Mouse (Mus musculus) heart, embryonic 14.5 days (tissue): Measurements from ENCODE around the gene Wdr66. TPM values are rescaled to one million over a fixed set of nuclear protein-coding genes. Genes with fewer than 3 reads are reported as not detected.

Experiments
- ATAC-seq: fragments of 200-750 bp; cut with Nextera tagmentation; 2 replicates; pipeline ENCODE4 v1.8.0; 2017; ENCODE audit warnings: low read depth, moderate TSS enrichment; ENCODE audit not compliant: insufficient number of reproducible peaks, insufficient read depth, low FRiP score
- H3K27ac ChIP-seq, 2 experiments: fragments of 200-500 bp in 1 of 2; fragments of 300-500 bp in 1 of 2; sonication (generic) in 1 of 2; replicated peaks in 1 of 2; 2 replicates each; pipeline ENCODE4 v1.5.1; 2012 to 2014; ENCODE audit warnings: low read depth in 2 of 2, low read length in 2 of 2, control low read depth in 1 of 2, mild to moderate bottlenecking in 1 of 2, mixed read lengths in 1 of 2; ENCODE audit not compliant: control insufficient read depth in 1 of 2, insufficient read depth in 1 of 2
- H3K27me3 ChIP-seq: fragments of 300-500 bp; sonication (generic); 2 replicates; pipeline ENCODE4 v1.6.1; 2014; ENCODE audit warnings: mild to moderate bottlenecking, low read length, control low read depth; ENCODE audit not compliant: control insufficient read depth, insufficient read depth
- H3K36me3 ChIP-seq: fragments of 300-500 bp; sonication (generic); 2 replicates; pipeline ENCODE4 v1.6.1; 2014; ENCODE audit warnings: mild to moderate bottlenecking, control low read depth, low read length, mixed read lengths; ENCODE audit not compliant: control insufficient read depth, insufficient read depth
- H3K4me1 ChIP-seq, 2 experiments: fragments of 200-500 bp in 1 of 2; fragments of 300-500 bp in 1 of 2; sonication (generic) in 1 of 2; 2 replicates each; pipeline ENCODE4 v1.6.1; 2012 to 2014; ENCODE audit warnings: low read length in 2 of 2, control low read depth in 1 of 2, mixed read lengths in 1 of 2; ENCODE audit not compliant: control insufficient read depth in 2 of 2, insufficient read depth in 2 of 2
- H3K4me2 ChIP-seq: fragments of 300-500 bp; sonication (generic); 2 replicates; pipeline ENCODE4 v1.6.1; 2014; ENCODE audit warnings: mild to moderate bottlenecking, low read length
- H3K4me3 ChIP-seq, 2 experiments: fragments of 200-500 bp in 1 of 2; fragments of 300-500 bp in 1 of 2; sonication (generic) in 1 of 2; 2 replicates each; pipeline ENCODE4 v1.5.1; 2012 to 2014; ENCODE audit warnings: low read length in 2 of 2, mild to moderate bottlenecking in 2 of 2, control low read depth in 1 of 2, low read depth in 1 of 2, moderate library complexity in 1 of 2; ENCODE audit not compliant: control insufficient read depth in 1 of 2, insufficient read depth in 1 of 2
- H3K9ac ChIP-seq: fragments of 300-500 bp; sonication (generic); 2 replicates; pipeline ENCODE4 v1.6.1; 2014; ENCODE audit warnings: mild to moderate bottlenecking, low read length
- H3K9me3 ChIP-seq: fragments of 300-500 bp; sonication (generic); 2 replicates; pipeline ENCODE4 v1.6.1; 2016; ENCODE audit warnings: low read length, control low read depth; ENCODE audit not compliant: control insufficient read depth
- WGBS: fragments of 180-500 bp; shearing (Covaris S2); extraction: QIAGEN DNeasy Blood & Tissue Kit; methylation state at CpG from one replicate; pipeline ENCODE4 v1.1.7; 2014; 5-methylcytosine and 5-hydroxymethylcytosine counted together
- polyA plus RNA-seq: library from polyadenylated mRNA; unstranded; fragments of >200 nt; fragmentation: Nextera tagmentation; extraction: Ambion mirVana; gene quantifications from 2 replicates; pipeline ENCODE4 v1.2.1, GENCODE M21; 2014

Wdr66 gene
- polyA plus RNA-seq, 1 experiment from 2014 or later, result 2.0 TPM

DNA sequence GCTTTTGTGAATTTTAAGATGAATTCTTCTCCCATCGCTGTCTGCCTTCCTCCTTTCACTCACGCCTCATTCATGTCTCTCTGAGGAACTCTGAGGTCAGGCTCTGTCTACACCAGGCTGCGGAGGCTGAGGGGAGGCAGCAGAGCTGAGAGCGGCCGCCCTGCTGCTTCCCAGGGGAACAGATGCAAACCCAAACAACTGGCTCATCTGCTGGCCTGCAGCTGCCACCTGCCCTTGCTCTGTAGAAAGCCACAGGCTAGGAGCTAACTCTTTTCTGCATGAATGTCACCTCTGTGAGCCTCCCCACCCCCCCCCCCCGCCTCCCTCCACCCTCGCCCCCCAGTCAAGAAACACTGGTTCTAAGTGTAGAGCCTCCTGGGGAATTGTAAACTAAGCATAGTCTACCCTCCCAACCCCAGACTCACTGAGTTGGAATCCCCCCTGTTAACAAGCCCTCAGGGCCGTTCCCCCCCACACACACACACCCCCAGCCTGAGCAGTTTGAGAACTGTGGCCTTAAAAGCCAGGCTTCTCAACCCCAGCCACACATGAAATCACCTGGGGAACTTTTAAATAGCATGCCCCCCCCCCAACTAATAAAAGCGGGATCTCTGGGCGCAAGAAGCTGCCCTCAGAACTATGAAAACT is 63.4 kb downstream of the Wdr66 start:
- H3K9ac ChIP-seq, result no peak overlapping the region
- no peaks in the 10 kb centered on the region for H3K9me3 ChIP-seq
- H3K4me3 ChIP-seq, result no peak overlapping the region
- H3K27ac ChIP-seq, result no peak overlapping the region
- no peak for ATAC-seq
- peaks cover 16 to 22% of the 10 kb centered on the region in 2 experiments for H3K4me1 ChIP-seq
- WGBS, result 59% methylated on average over 8 of the region's 10 CpGs
- H3K27me3 ChIP-seq, result no peaks in the 10 kb centered on the region
- no peak overlapping the region for H3K4me2 ChIP-seq
- no peaks in the 10 kb centered on the region for H3K36me3 ChIP-seq

GRCm38 (mm10) chr5:123317992-123318391 is 66.1 kb downstream of the Wdr66 start:
- Histone ChIP-seq H3K4me3 (peak overlapping the region; percentile 28 to 29), H3K36me3 (no peaks in the 10 kb centered on the region), H3K27ac (no peak overlapping the region), H3K4me2 (peak overlapping the region; percentile 61), H3K9me3 (no peaks in the 10 kb centered on the region), H3K9ac (peak overlapping the region; percentile 69), H3K27me3 (no peaks in the 10 kb centered on the region), H3K4me1 (peaks cover 7 to 19% of the 10 kb centered on the region in 2 experiments; a peak in 3 of 4 replicates)
- WGBS, result 18% methylated on average over 6 of the region's 6 CpGs
- no peak for ATAC-seq

DNA sequence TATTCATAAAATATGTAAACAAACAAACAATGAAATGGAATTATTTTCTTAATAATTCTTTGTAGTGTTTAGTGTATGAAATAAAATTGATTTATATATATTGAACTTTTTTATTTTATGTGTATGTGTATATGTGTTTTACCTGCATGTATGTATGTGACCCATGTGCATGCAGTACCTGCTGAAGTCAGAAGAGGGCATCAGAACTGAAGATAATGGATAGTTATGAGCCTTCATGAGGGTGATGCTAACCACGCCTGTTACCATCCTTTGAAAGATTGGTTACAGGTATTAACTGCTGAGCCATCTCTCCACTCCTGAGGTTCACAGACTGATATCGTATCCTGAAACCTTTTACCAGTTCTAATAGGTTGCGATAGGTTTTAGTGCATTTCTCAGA is 68.2 kb downstream of the Wdr66 start:
- H3K27me3 ChIP-seq, result no peaks in the 10 kb centered on the region
- WGBS, result 97% methylated on average over 3 of the region's 3 CpGs
- no peaks in the 10 kb centered on the region for H3K9me3 ChIP-seq
- H3K36me3 ChIP-seq, result no peaks in the 10 kb centered on the region
- no peak overlapping the region for H3K9ac ChIP-seq
- no peak overlapping the region for H3K4me2 ChIP-seq
- ATAC-seq, result no peak
- H3K27ac ChIP-seq, result no peak overlapping the region
- H3K4me3 ChIP-seq, result no peak overlapping the region
- peaks cover 6 to 10% of the 10 kb centered on the region in 2 experiments; a peak in 3 of 4 replicates for H3K4me1 ChIP-seq

GRCm38 (mm10) chr5:123324242-123324641 is 72.3 kb downstream of the Wdr66 start:
- peaks cover 2 to 4% of the 10 kb centered on the region in 2 experiments; a peak in 1 of 4 replicates for H3K4me1 ChIP-seq
- no peak overlapping the region for H3K9ac ChIP-seq
- ATAC-seq, result no peak
- H3K27me3 ChIP-seq, result no peaks in the 10 kb centered on the region
- no peaks in the 10 kb centered on the region for H3K9me3 ChIP-seq
- no peak overlapping the region for H3K4me2 ChIP-seq
- no peaks in the 10 kb centered on the region for H3K36me3 ChIP-seq
- H3K27ac ChIP-seq, result no peak overlapping the region
- WGBS, result 44% methylated on average over 15 of the region's 15 CpGs
- no peak overlapping the region for H3K4me3 ChIP-seq

DNA sequence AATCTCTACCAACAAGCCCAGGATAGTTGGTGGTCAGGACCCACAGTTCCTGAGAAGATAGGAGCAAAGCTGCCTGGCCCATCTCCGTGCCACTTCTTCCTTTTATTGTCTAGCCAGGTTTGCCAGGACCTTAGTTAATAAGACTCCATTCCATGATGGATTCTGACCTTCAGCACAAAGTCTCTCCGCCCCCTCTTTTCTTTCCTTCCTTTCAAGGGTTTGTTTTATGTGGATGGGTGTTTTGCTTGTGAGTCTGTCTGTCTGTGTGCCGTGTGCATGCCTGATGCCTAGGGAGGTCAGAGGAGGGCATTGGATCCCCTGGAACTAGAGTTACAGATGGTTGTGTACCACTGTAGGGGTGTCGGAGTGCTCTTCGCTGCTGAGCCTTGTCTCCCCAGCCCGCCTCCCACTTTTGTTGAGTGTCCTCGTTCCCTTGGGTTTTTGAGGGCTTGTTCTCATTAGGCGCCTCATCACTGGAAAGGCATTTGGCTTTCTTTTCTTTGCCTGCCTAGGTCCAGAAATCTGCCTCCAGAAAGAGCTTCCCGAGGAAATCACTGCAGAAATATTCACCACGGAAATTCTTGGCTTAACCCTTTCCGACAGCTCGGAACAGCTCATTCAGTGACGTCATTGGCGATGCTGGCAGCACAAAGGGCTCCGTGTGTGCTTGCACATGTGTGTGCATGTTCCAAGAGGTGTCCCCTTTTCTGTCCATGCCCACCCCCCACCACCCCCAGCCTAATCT is 74.3 kb downstream of the Wdr66 start:
- Histone ChIP-seq H3K4me1 (peaks cover 2 to 4% of the 10 kb centered on the region in 2 experiments; a peak in 1 of 4 replicates), H3K27ac (peak overlapping the region; percentile 16 to 20; a peak in 1 of 4 replicates), H3K36me3 (no peaks in the 10 kb centered on the region), H3K27me3 (no peaks in the 10 kb centered on the region), H3K4me2 (no peak overlapping the region), H3K9me3 (no peaks in the 10 kb centered on the region), H3K4me3 (no peak overlapping the region), H3K9ac (no peak overlapping the region)
- ATAC-seq, result no peak
- WGBS, result 67% methylated on average over 15 of the region's 15 CpGs

- WGBS, result 68% methylated on average over 9 of the region's 9 CpGs
- peak overlapping the region; percentile 16 to 20; a peak in 1 of 4 replicates for H3K27ac ChIP-seq
- H3K36me3 ChIP-seq, result no peaks in the 10 kb centered on the region
- ATAC-seq, result no peak
- peaks cover 2 to 4% of the 10 kb centered on the region in 2 experiments; a peak in 1 of 4 replicates for H3K4me1 ChIP-seq
- no peaks in the 10 kb centered on the region for H3K27me3 ChIP-seq
- no peak overlapping the region for H3K9ac ChIP-seq
- no peak overlapping the region for H3K4me2 ChIP-seq
- no peaks in the 10 kb centered on the region for H3K9me3 ChIP-seq
- H3K4me3 ChIP-seq, result no peak overlapping the region
These were observed 74.8 kb downstream of the Wdr66 start for GRCm38 (mm10) chr5:123326751-123327148.

- WGBS, result 83% methylated on average over 8 of the region's 8 CpGs
These were observed 75.8 kb downstream of the Wdr66 start for GRCm38 (mm10) chr5:123327686-123328085.

More at GRCm38 (mm10) chr5:123327686-123328085, 75.8 kb downstream of the Wdr66 start:
- H3K27me3 ChIP-seq, result no peaks in the 10 kb centered on the region
- ATAC-seq, result no peak
- H3K4me3 ChIP-seq, result no peak overlapping the region
- no peak overlapping the region for H3K27ac ChIP-seq
- no peak overlapping the region for H3K9ac ChIP-seq
- H3K9me3 ChIP-seq, result no peaks in the 10 kb centered on the region
- H3K4me1 ChIP-seq, result peaks cover 2 to 4% of the 10 kb centered on the region in 2 experiments; a peak in 1 of 4 replicates
- no peaks in the 10 kb centered on the region for H3K36me3 ChIP-seq
- no peak overlapping the region for H3K4me2 ChIP-seq
